Mouse (Mus musculus) thymus, postnatal 14 days (tissue): ENCODE data around the gene Pard3b.

Experiments
- DNase-seq: peaks from one replicate; pipeline ENCODE4 v3.0.0; 2021

The Pard3b gene

GRCm38 (mm10) chr1:62280586-62280985 lies 642.0 kb downstream of the Pard3b start:
- no peak for DNase-seq

DNA sequence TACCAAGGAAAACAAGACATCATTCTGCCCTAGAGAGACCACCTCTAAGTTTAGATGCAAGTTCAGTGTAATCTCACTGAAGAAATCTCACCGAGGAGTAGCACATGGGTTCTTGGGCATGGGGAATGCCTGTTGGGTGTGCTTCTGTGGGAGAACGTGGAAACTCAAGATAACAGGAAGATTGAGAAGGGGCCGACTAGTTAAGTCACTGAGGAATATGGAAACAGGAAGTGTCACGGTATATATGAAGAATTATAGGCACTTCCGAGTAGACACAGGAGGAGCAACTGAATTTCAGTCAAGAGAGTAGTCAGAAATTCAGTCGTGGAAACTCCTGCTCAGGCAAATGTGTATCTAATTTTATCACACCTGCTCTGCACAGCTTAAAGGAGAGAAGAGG lies 644.2 kb downstream of the Pard3b start:
- DNase-seq: no peak

DNA sequence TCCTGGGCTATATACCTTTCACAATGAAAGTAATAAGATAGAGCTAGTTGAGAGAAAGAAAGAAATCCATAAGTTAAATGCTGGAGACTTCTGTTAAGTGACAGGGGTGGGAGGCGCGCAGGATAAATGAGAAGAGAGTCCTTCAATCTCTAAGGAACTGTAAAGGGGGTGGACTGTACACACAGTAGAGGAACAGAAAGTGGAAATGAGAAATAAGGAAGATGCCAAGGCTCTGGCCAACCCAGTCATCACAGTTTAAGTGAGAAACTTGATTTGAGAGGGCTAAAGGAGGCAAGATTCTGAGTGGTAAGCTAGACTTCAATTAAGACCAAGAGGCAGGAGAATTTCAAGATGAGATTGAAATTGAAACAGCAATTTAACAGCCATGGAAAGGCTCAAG lies 645.0 kb downstream of the Pard3b start:
- no peak for DNase-seq

DNA sequence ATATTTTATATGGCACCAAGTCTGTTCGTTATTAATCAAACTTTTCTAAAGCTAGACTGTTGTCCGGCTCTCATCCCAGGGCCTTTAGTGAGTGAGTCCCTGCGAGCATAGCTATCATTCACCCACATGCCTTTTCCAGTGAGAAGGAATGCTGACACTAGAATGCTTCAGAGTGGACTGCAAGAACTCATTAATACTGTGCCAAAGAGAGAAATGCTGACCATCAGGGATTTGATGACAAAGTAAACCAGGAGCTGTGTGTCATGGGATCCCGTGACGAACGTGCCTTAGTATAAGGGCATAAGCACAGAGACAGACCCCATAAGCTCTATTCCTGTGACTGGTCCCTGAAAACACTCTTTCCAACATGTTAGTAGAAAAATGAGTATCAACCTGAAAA lies 670.8 kb downstream of the Pard3b start:
- no peak for DNase-seq

DNA sequence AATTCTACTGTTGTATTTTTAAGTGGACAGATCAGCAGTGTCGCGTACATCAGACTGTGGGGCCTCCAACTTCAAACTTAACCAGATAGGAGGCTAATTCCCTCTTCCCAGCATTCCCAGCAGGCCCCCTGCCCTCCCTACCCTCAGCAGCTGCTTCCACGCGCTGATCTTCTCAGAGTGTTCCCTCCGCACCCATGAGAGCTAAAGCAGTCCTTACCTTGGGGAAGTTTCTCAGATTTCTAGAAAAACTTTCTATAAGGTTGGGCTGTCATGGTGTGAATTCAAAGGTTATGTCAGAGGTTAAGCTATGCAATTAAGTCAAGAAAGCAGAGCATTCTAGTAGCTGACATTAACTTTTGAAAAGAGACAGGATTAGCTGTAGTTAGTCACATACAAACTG lies 686.6 kb downstream of the Pard3b start:
- DNase-seq: no peak

GRCm38 (mm10) chr1:62327743-62328142 lies 689.1 kb downstream of the Pard3b start:
- DNase-seq: no peak

DNA sequence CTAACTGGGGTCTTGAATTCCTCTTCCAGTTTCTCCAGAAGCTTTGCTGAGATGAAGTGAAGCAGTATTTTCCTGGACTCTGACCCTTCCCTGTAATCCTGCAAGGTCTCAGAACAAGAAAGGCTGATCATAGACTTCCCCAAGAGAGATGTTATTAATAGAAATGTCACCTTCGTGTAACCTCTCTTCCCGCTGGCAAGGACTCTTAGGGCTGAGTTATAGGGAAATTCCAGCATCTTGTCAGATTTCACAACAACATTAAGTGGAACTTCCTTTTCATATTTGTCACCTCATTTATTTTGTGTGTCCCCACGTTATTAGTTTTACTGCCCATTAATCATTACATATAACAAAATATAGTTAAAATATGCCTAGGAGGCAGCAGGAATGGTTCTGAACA lies 690.2 kb downstream of the Pard3b start:
- no peak for DNase-seq

- no peak for DNase-seq
These were observed 694.4 kb downstream of the Pard3b start for GRCm38 (mm10) chr1:62333016-62333415.

GRCm38 (mm10) chr1:62334196-62334595 lies 695.6 kb downstream of the Pard3b start:
- DNase-seq: no peak

DNA sequence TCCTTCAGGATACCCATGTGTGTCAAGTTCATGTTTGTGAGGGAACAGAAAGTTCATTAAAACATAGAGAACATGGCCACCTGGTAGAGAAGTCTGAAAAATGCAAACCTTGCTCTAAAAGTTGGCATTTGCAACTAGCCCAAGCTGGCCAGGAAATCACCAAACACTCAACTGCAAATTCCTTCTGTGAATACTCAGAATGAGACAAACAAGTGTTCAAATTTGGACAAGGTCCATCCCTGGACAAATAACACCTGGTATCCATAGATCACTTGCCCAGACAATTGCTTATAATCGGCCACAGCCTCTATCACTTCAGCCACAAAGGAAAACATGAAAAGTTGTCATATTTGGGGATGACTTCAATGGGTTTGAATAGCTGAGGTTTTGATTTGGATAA lies 701.6 kb downstream of the Pard3b start:
- no peak for DNase-seq

- DNase-seq: no peak
These were observed 705.7 kb downstream of the Pard3b start for GRCm38 (mm10) chr1:62344286-62344685.

GRCm38 (mm10) chr1:62348371-62348770 lies 709.7 kb downstream of the Pard3b start:
- no peak for DNase-seq

GRCm38 (mm10) chr1:62355496-62355895 lies 716.9 kb downstream of the Pard3b start:
- DNase-seq: no peak

GRCm38 (mm10) chr1:62374427-62375050 lies 735.9 kb downstream of the Pard3b start:
- DNase-seq: no peak

DNA sequence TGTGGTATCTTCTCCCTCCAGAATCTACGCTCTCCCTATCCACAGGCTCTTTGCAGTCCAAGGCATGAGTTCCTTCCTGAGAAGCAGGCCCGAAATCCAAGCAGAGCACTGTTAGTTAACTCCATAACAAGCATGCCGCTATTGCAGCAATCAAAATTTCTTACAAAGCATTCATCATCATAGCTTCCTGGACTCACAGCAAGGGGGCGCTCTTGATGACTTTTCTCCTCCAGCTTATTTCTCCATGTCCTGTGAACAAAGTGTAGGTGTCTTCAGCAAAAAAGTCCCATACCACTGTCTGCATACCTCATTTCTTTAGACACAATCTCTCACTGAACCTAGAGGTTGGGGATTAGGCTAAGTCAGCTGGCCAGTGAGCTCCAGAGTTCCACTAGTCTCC lies 739.7 kb downstream of the Pard3b start:
- no peak for DNase-seq

DNA sequence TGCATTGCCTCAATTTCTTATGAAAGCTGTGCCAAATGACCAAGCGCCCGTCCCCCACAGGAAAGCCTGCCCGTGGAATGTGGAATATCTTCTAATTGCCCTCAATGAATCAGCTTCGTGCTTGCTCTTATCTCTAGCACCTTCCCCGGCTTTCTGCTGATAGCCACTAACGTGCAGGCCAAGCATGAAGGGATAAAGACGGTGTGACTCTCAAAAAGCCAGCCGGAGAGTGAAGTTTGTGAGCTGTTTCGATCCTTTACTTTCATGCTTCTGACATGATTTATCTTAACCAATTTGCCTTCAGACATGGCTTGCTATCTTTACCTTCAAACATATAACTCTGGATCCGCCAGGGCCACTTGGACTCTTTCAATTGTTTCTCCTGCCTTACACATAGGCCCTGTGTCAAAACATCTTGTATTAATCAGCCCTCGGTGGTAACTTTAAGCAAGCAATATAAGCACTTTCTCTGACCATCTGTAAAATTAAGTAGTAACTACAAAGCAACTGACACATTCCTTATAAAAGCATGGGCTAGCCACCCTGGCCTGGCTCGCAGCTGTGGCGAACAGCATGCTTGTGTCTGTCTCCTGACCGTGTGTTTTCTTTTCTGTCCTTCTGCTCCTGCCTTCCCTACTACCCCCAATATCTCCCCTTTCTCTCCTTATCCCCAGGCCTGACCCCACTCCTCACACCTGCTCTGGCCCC lies 744.3 kb downstream of the Pard3b start:
- DNase-seq: no peak

- DNase-seq: no peak
These were observed 745.6 kb downstream of the Pard3b start for GRCm38 (mm10) chr1:62384241-62384640.

GRCm38 (mm10) chr1:62388013-62388412 lies 749.4 kb downstream of the Pard3b start:
- DNase-seq: no peak

DNA sequence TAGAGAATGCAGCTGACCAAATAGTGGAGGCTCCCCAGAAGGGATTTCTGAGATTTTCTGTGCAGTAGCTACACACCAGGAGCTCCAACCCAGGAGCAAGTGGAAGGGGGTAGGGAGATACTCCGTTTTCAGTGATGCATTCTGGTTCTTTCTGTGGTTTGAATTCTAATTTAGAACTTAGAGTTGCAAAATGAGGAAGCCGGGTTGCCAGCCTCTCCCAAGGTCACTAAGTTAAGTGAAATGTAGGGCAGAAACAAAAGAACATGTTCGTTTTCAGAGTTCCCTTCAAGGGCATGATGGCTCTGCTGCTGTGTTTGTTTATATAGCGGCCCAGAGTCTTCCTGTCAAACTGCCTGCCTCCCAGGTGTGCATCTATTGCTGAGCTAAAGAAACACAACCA lies 754.2 kb downstream of the Pard3b start:
- no peak for DNase-seq

DNA sequence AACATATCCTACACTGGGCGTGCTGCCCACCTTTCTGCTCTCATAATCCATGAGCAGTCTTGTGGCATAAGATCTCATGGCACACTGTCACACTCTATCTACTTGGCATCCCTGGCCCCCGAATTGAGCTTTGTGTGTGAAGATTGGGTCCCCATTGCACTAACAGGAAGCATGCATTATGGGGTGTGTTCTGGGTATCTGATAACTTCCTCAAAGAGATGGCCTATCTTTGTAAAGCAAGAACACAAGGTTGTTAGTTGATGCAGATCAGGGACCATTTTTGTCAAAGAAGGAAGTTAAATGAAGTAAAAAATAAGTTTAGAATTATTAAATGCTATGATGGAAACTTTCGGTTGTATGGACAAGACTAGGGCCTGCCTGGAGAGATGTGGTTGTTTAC lies 755.9 kb downstream of the Pard3b start:
- DNase-seq: no peak

DNA sequence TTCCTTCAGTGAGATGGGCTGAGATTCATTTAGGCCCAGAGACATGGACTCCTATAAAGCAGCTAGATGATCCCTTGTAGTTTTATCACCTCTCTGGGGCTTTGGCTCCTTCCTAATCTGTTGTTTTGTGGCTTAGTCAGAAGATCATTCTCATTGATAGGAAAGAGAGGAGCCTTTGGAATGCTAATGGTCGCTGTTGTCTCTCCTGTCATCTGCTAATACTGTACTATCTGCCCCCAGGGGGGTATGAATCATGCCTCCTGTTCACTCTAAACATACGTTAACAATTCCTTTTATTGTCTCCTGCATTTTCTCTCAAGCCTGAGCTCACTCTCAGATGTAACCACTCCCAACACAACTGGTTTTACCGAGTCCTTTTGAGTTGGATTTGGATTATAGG lies 759.6 kb downstream of the Pard3b start:
- DNase-seq: no peak

DNA sequence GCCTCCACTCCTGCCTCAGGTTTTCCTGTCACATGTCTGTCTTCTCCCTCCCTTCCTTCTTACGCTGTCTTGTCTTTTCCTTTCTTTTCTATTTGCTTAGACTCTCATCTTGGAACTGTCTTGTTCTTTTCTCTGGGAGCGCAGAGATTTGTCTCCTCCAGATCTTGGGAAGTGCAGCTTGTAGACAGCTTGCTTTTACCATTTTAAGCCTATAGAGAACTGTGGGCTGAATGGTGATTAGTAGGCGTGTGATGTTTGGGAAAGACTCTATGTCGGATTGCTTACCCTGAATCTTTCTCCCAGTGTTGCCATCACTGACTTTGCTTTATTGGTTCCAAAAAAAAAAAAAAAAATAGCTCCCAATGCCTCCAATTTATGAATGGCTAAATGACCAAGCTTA lies 760.1 kb downstream of the Pard3b start:
- no peak for DNase-seq

- DNase-seq: no peak
These were observed 766.4 kb downstream of the Pard3b start for GRCm38 (mm10) chr1:62405061-62405460.

- no peak for DNase-seq
These were observed 772.7 kb downstream of the Pard3b start for GRCm38 (mm10) chr1:62411368-62411767.

DNA sequence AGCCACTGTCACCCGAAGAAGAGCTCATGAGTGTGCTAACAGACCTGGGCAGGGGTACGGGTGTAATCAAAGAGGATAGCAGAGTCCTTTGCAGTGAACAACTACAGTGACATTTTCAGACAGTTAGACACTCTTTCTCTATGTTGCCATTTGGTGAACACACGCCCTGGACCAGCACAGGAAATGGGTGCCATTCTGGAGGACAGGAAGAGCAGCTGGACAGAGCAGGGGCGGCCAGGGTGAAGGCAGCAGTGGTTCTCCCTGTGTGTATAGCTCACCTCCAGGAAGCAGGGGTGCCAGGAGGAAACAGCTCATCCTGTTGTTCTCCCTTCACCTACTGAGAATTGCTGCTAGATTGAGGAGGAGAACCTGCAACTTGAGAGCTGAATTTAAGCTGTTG lies 773.4 kb downstream of the Pard3b start:
- no peak for DNase-seq
